In genomic region chr9:60117831-60118230, GRCm38 (mm10) we compare ENCODE assay signal across 18 mouse cellular contexts.
"Had no signal": no experiment of that assay in that cellular context is flagged by ENCODE, and none has a peak within 500 bp of the region (broad histone marks: within the 10 kb centered on the region; RNA-seq: fewer than 3 reads in every experiment).

No protein-coding gene starts in this region.

- H3K9ac ChIP-seq: liver, embryonic 13.5 days; liver, embryonic 15.5 days; lung, embryonic 15.5 days; midbrain, embryonic 12.5 days; neural tube, embryonic 12.5 days; stomach, embryonic 15.5 days had no signal

- H3K4me3 ChIP-seq: liver, embryonic 13.5 days; liver, embryonic 15.5 days; lung, embryonic 15.5 days; megakaryocyte, embryonic 14.5 days; midbrain, embryonic 12.5 days; neural tube, embryonic 12.5 days; stomach, embryonic 15.5 days had no signal

- H3K27ac ChIP-seq: liver, embryonic 13.5 days; liver, embryonic 15.5 days; lung, embryonic 15.5 days; macrophage; midbrain, embryonic 12.5 days; neural tube, embryonic 12.5 days; stomach, embryonic 15.5 days had no signal

- DNase-seq: liver, embryonic 13.5 days; lung, adult 2 months; lung, postnatal 14 days; lung, postnatal 36 days; midbrain, embryonic 14.5 days; right cerebral cortex, postnatal 14 days; thymus, adult 18-20 months; thymus, postnatal 14 days; thymus, postnatal 36 days had no signal

- ATAC-seq: lung, postnatal 0 days; midbrain, embryonic 16.5 days had no signal

- H3K9me3 ChIP-seq: liver, embryonic 13.5 days; liver, embryonic 15.5 days; lung, embryonic 15.5 days; midbrain, embryonic 12.5 days; neural tube, embryonic 12.5 days; stomach, embryonic 15.5 days had no signal

- H3K4me2 ChIP-seq: liver, embryonic 13.5 days; liver, embryonic 15.5 days; lung, embryonic 15.5 days; midbrain, embryonic 12.5 days; neural tube, embryonic 12.5 days; stomach, embryonic 15.5 days had no signal

- H3K27me3 ChIP-seq: liver, embryonic 13.5 days; liver, embryonic 15.5 days; lung, embryonic 15.5 days; megakaryocyte, embryonic 14.5 days; midbrain, embryonic 12.5 days; neural tube, embryonic 12.5 days; stomach, embryonic 15.5 days had no signal

- H3K4me1 ChIP-seq: liver, embryonic 13.5 days; liver, embryonic 15.5 days; lung, embryonic 15.5 days; megakaryocyte, embryonic 14.5 days; midbrain, embryonic 12.5 days had no signal

- H3K36me3 ChIP-seq: liver, embryonic 13.5 days; liver, embryonic 15.5 days; lung, embryonic 15.5 days; midbrain, embryonic 12.5 days; neural tube, embryonic 12.5 days; stomach, embryonic 15.5 days had no signal
